Mouse (Mus musculus) cortical plate, adult 2 months (tissue): Measurements from ENCODE around the gene Rpl23a. TPM values are rescaled to one million over a fixed set of nuclear protein-coding genes. Genes with fewer than 3 reads are reported as not detected.

Experiments
- H3K27ac ChIP-seq: fragments of 200-500 bp; 2 replicates; pipeline ENCODE4 v1.5.1; 2012; ENCODE audit warnings: low read length, control low read depth, inconsistent platforms; ENCODE audit not compliant: insufficient read depth
- H3K4me1 ChIP-seq: fragments of 200-500 bp; 2 replicates; pipeline ENCODE4 v1.6.1; 2011; ENCODE audit warnings: low read length; ENCODE audit not compliant: control insufficient read depth, insufficient read depth
- H3K4me3 ChIP-seq: fragments of 200-500 bp; 2 replicates; pipeline ENCODE4 v1.5.1; 2011; ENCODE audit warnings: mild to moderate bottlenecking, low read length, control low read depth; ENCODE audit not compliant: insufficient read depth
- CTCF ChIP-seq: fragments of 200-500 bp; IDR thresholded peaks from 2 replicates; pipeline ENCODE4 v1.5.1; 2011; ENCODE audit warnings: mild to moderate bottlenecking, control low read depth, low read length; ENCODE audit not compliant: insufficient read depth; ENCODE audit errors: extremely low read depth
- POLR2A ChIP-seq: fragments of 200-500 bp; IDR thresholded peaks from 2 replicates; pipeline ENCODE4 v1.6.1; 2011; ENCODE audit warnings: mild to moderate bottlenecking, low read length, control low read depth; ENCODE audit not compliant: insufficient read depth; ENCODE audit errors: extremely low read depth
- polyA plus RNA-seq: library from polyadenylated mRNA; depleted of rRNA; stranded (reverse); fragments of >200 nt; gene quantifications from 2 replicates; pipeline ENCODE4 v1.2.3, GENCODE M21; 2012

Gene Rpl23a
- polyA plus RNA-seq, 1 experiment = 1,200 TPM

DNA sequence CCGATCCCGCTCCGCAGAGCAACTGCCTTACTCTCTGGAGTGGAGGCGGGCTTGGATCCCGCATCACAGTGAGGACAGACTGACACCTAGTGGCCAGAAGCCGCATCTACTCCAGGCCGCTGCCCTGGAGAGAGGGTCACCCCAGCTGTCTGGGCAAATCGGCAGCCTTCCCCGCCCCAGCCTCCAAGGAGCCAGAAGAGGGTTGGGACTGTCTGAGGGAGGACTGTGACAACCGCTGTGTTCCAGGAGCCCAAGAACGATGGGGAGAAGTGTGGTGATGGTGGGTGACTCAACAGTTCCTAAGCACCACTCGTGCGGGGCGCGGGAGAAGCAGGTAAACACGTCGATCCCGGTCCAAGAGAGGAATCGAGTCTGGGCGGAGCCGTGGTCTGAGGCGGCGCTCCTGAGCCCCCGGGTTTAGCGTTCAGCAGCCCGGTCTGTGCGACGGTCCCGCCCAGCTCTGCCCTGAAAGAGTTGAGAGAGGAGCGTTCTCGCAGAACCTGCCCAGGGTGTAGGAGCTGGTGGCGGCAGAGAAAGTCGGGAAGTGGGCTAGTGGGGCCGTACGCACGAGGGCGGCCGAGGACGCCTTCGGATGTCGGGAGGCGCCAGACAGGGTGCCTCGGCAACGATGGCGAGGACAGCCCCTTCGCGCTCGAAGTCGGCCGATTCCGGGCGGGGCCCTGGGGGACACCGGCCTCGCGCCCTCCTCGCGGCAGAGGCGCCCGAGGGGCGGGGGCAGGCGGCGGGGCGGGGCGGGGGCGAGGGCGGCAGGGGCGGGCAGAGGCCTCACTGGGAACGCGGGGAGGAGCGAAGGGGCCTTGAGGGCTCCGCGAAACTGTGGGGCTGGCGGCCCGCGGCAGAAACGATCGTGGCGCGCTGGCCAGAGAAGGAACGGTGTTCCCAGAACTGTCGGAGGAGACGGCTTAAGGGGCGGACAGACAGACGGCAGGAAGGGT lies 5.2 kb downstream of the Rpl23a start:
- Histone ChIP-seq H3K4me1 (0 out of 2 replicates have a peak, but pooled peaks cover 2% of the 10 kb centered on the region), H3K27ac (peak overlapping the region; percentile 66)

DNA sequence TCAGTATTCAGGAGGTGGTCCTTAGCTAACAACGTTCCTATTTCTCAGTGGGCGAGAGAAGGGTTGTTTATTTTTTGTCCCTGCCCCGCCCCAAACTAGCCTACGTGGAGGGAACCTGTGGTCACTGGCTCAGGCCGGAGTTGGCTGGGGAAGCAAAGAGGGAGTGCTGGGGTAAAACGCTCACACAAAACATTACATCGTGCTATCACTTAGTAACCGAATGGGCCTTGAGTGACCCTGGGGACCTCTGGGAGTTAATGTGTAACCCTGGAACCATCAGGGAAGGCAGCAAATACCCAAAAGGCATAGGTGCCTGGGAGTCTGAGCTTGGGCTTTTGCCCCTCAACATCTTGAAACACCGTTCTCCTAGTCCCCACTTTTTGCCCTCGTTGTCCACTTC lies 5.9 kb downstream of the Rpl23a start:
- Histone ChIP-seq H3K27ac (no peak overlapping the region), H3K4me3 (peak overlapping the region; percentile 26; the same call in 1 of the 2 replicates), H3K4me1 (0 out of 2 replicates have a peak, but pooled peaks cover 2% of the 10 kb centered on the region)
- TF ChIP-seq CTCF (no peak), POLR2A (no peak)

More for the DNA sequence above, 5.2 kb downstream of the Rpl23a start:
- peak overlapping the region; percentile 26 for H3K4me3 ChIP-seq
- TF ChIP-seq CTCF (peak; percentile 91), POLR2A (peak; percentile 39; the same call in 1 of the 2 replicates)

DNA sequence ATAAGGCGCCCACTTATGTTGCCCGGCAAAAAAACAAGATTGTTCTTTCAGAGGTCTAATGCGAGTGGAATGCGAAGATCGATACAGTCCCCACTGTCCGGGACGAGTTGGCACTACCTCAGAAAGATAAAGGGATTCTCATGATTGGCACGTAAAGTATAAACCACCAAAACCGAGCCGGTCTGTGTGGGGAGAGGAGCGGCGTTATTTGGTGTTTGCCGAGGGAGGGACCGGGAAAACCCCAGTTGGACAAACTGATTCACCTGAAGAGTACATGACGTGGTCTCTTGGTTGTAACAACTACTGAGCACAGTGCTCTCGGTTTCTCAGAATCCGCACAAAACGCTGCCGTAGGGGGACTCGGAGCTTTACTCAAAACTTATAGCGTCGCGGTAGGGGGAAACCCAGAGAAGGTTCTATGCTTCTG lies 6.5 kb downstream of the Rpl23a start:
- Histone ChIP-seq H3K27ac (no peak overlapping the region), H3K4me1 (0 out of 2 replicates have a peak, but pooled peaks cover 2% of the 10 kb centered on the region), H3K4me3 (peak overlapping the region; percentile 67)
- TF ChIP-seq POLR2A (no peak), CTCF (no peak)

DNA sequence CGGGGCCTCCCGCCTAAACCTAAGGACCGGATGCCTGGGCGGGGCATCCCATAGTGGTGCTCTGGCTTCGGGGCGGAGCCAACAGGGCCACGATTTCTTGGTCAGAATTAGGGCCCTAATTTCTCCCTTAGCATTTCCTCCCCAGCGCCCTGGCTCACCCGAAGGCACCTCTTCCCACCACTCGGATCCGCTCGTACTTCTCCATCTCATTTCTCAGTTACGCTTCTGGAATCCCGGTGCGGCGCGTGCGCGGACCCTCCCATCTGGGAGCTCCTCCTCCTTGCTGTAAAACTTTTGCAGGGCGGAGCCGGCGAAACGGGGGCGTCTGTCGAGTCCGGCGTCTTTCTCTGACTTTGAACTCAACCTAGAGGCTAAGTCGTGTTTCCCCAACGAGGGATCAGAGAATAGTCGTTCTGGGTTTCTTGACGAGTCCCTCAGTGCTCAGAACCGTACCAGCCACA lies 7.0 kb downstream of the Rpl23a start, which contains the start of the genes Nek8 and Tlcd1:
Nek8 (minus strand) TSS at position 274 of the 461 bp plus-strand sequence.
Tlcd1 (plus strand) TSS at position 310 of the 461 bp plus-strand sequence.
- TF ChIP-seq POLR2A (0 out of 2 replicates have a peak, but pooled peaks have one; percentile 14), CTCF (no peak)
- H3K27ac ChIP-seq = no peak within 1 kb of the TSS
- H3K4me1 ChIP-seq = 0 out of 2 replicates have a peak, but pooled peaks cover 2% of the 10 kb centered on the region
- H3K4me3 ChIP-seq = peak within 1 kb of the TSS; percentile 67

DNA sequence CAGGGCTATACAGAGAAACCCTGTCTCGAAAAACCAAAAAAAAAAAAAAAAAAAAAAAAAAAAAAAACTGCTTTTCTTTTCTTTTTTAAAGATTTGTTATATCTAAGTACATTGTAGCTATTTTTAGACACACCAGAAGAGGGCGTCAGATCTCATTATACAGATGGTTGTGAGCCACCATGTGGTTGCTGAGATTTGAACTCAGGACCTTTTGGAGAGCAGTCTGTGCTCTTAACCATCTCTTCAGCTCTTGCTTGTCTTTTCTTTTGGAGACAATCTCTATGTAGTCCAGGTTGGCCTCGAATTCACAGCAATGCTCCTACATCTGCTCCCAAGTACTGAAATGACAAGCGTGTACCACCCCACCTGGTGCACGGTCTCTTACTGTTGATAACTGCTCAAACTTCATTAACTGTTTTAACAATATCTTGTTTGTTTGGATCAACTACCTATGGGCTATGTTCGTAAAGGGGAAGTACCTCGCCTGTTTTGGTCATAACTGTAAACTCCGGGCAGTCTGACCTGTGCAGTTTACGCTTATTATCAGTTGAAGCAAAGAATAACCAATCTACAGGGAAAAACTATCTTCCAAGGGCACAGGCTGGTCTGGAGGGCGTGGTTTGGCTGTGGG lies 7.5 kb downstream of the Rpl23a start:
- TF ChIP-seq POLR2A (no peak), CTCF (no peak)

DNA sequence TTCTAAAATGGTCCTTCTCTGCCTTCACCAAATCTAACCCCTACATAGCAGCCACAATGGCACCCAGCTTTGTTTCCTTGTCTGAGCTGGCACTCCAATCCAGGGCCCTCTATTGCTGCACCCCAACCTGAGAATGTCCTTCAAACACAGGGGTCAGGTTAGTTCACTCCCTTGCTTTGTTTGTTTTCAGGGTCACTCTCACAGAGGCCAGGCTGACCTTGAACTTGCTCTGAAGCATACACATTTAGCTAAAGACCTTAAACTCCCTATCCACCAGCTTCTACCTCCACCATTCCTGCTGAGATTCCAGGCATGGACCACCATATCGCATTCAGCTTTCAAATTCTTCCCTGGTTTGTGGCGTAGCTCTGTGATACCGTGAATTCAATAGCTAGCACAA lies 8.9 kb downstream of the Rpl23a start:
- Histone ChIP-seq H3K27ac (no peak overlapping the region), H3K4me3 (no peak overlapping the region), H3K4me1 (0 out of 2 replicates have a peak, but pooled peaks cover 2% of the 10 kb centered on the region)
- TF ChIP-seq CTCF = no peak
- TF ChIP-seq POLR2A = no peak

More for the DNA sequence above, 7.5 kb downstream of the Rpl23a start:
- Histone ChIP-seq H3K27ac (no peak overlapping the region), H3K4me1 (0 out of 2 replicates have a peak, but pooled peaks cover 2% of the 10 kb centered on the region), H3K4me3 (peak overlapping the region; percentile 67)

DNA sequence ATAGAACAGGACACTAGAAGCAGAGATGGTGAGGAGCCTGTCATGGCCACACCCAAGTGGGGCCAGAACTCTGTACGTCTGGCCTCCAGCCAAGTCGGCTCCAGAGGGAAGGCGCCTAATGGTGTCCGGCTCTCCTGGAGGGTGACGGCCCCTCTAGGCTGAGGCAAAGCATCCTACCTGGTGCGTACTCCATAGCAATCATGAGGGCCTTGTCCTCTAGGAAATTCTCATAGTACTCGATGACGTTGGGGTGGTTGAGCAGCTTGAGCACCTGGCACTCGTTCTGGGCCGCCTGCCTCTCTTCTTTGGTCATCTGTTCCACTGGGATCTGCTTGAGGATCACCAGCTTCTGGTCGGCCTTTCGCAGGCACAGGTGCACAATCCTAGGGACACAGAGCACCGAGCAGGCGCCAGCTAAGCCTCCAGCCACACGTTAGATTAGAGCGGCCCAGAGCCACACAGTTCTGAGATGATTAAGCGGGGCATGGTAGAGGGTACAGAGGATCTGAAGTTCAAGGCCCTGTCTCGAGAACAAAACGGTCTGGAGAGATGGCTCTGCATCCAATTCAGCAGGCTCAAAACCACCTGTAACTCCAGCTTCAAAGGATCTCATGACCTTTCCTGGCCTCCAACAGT lies 10.5 kb downstream of the Rpl23a start:
- TF ChIP-seq CTCF (no peak), POLR2A (no peak)
- 0 out of 2 replicates have a peak, but pooled peaks cover 2% of the 10 kb centered on the region for H3K4me1 ChIP-seq
- no peak overlapping the region for H3K27ac ChIP-seq
- no peak overlapping the region for H3K4me3 ChIP-seq

DNA sequence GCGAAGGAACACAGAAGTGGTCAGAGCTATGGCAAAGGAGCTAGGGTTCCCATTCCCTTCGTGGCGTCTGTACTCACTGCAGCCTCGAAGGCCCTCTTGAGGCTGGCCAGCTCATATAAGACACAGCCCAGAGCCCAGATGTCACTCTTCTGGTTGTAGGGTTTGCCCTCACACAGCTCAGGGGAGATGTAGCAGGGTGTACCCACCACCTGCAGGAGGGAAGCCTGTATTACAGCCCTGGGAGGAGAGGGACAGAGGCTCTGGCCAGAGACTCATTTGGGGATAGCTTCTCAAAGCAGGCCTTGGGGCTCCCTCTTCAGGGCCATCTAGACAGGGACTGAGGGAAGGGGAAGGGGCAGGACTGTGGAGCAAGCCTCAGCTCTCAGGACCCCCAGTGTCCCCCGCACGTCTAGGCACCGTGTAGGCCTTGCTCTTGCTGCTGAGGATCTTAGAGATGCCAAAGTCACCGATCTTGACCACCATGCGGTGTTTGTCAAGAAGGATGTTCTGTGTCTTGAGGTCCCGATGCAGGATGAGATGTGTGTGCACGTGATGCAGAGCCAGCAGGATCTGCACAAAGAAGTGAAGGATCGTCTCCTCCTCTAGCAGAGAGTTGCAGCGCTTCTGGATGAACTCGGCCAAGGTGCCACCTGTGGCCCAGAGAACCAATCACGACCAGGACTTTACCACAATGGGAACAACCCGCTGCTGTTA lies 11.2 kb downstream of the Rpl23a start:
- TF ChIP-seq CTCF (0 out of 2 replicates have a peak, but pooled peaks have one; percentile 6), POLR2A (no peak)
- H3K4me1 ChIP-seq = no peaks in the 10 kb centered on the region
- H3K27ac ChIP-seq = no peak overlapping the region
- no peak overlapping the region for H3K4me3 ChIP-seq
